Mouse (Mus musculus): ENCODE data around the gene Wwc2.

GRCm38 (mm10) chr8:48010977-48011376 lies 20.3 kb upstream of the Wwc2 start:
- TF ChIP-seq CTCF (IDR thresholded peaks at IDR 0.05; ENCODE audit: low read depth) (no peak), EP300 (IDR thresholded peaks at IDR 0.05; ENCODE audit: low read depth) (no peak)

All from liver, postnatal 0 days (tissue).